Mouse (Mus musculus): ENCODE results near the gene Tnfsf4.

Tnfsf4 gene

GRCm38 (mm10) chr1:161394931-161395459 is at the start of gene Tnfsf4:
Gene Tnfsf4, plus strand, starts transcription at chr1:161395409.
- no peak for DNase-seq (ENCODE audit: low spot score)

- no peak for DNase-seq (ENCODE audit: low spot score)
Observed at GRCm38 (mm10) chr1:161350981-161351380, 44.2 kb upstream of the Tnfsf4 start.

- DNase-seq (ENCODE audit: low spot score): no peak
Observed at GRCm38 (mm10) chr1:161365006-161365405, 30.2 kb upstream of the Tnfsf4 start.

- DNase-seq (ENCODE audit: low spot score): no peak
Observed at GRCm38 (mm10) chr1:161371919-161372318, 23.3 kb upstream of the Tnfsf4 start.

GRCm38 (mm10) chr1:161375866-161376265 is 19.3 kb upstream of the Tnfsf4 start:
- no peak for DNase-seq (ENCODE audit: low spot score)

GRCm38 (mm10) chr1:161378571-161378970 is 16.6 kb upstream of the Tnfsf4 start:
- DNase-seq (ENCODE audit: low spot score): no peak

- DNase-seq (ENCODE audit: low spot score): no peak
Observed at GRCm38 (mm10) chr1:161379685-161380424, 15.4 kb upstream of the Tnfsf4 start.

- DNase-seq (ENCODE audit: low spot score): no peak
Observed at GRCm38 (mm10) chr1:161380425-161380780, 14.8 kb upstream of the Tnfsf4 start.

- no peak for DNase-seq (ENCODE audit: low spot score)
Observed at GRCm38 (mm10) chr1:161390066-161390465, 5.1 kb upstream of the Tnfsf4 start.

- no peak for DNase-seq (ENCODE audit: low spot score)
Observed at GRCm38 (mm10) chr1:161392906-161393305, 2.3 kb upstream of the Tnfsf4 start.

GRCm38 (mm10) chr1:161395610-161396009 is 401 bp downstream of the Tnfsf4 start:
- DNase-seq (ENCODE audit: low spot score): no peak

- DNase-seq (ENCODE audit: low spot score): no peak
Observed at GRCm38 (mm10) chr1:161396351-161396750, 1.1 kb downstream of the Tnfsf4 start.

- peak; percentile 60 for DNase-seq (ENCODE audit: low spot score)
Observed at GRCm38 (mm10) chr1:161400126-161400525, 4.9 kb downstream of the Tnfsf4 start.

GRCm38 (mm10) chr1:161403061-161403460 is 7.9 kb downstream of the Tnfsf4 start:
- no peak for DNase-seq (ENCODE audit: low spot score)

GRCm38 (mm10) chr1:161406480-161406879 is 11.3 kb downstream of the Tnfsf4 start:
- no peak for DNase-seq (ENCODE audit: low spot score)

- DNase-seq (ENCODE audit: low spot score): no peak
Observed at GRCm38 (mm10) chr1:161419926-161420325, 24.7 kb downstream of the Tnfsf4 start.

- no peak for DNase-seq (ENCODE audit: low spot score)
Observed at GRCm38 (mm10) chr1:161420646-161421045, 25.4 kb downstream of the Tnfsf4 start.

- DNase-seq (ENCODE audit: low spot score): no peak
Observed at GRCm38 (mm10) chr1:161426277-161427056, 31.3 kb downstream of the Tnfsf4 start.

GRCm38 (mm10) chr1:161427057-161427311 is 31.8 kb downstream of the Tnfsf4 start:
- DNase-seq (ENCODE audit: low spot score): no peak

GRCm38 (mm10) chr1:161435781-161436180 is 40.6 kb downstream of the Tnfsf4 start:
- no peak for DNase-seq (ENCODE audit: low spot score)

GRCm38 (mm10) chr1:161436503-161436902 is 41.3 kb downstream of the Tnfsf4 start:
- no peak for DNase-seq (ENCODE audit: low spot score)

- DNase-seq (ENCODE audit: low spot score): no peak
Observed at GRCm38 (mm10) chr1:161444858-161445257, 49.6 kb downstream of the Tnfsf4 start.

GRCm38 (mm10) chr1:161451683-161452245 is 56.6 kb downstream of the Tnfsf4 start:
- DNase-seq (ENCODE audit: low spot score): no peak
